12 mouse cellular contexts compared by ENCODE assay signal in the genomic region with DNA sequence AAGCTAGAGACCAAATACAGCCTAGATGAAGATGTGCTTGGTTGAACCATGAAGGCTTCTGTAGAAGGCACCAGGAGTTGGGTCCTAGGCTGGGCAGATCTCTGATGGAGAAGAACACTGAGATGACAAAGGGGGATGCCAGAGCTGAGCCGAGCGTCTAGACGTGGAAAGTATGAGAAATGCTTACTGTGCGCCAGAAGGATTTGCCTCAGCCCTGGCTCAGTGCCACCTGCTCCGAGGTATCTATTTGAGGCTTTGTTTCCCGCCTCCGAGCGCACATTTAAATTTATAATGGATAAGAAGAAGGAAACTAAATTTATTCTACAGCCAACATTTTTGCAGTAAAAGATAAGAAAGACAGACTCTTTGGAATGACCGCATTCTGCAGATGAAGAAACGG.
DNase-seq lines count a peak whose midpoint lies in the region; ATAC-seq and TF ChIP-seq lines count a peak whose summit lies in the region.
"Had no signal": no experiment of that assay in that cellular context is flagged by ENCODE, and none has a peak within 500 bp of the region (broad histone marks: within the 10 kb centered on the region; RNA-seq: fewer than 3 reads in every experiment).

No protein-coding gene starts in this region.

- H3K36me3 ChIP-seq in midbrain, embryonic 15.5 days (replicated peaks): no peaks in the 10 kb centered on the region
- H3K36me3 ChIP-seq: embryonic facial prominence, embryonic 12.5 days; hindbrain, embryonic 12.5 days; liver, embryonic 12.5 days had no signal

- no peak for TF ChIP-seq POLR2A in lung, adult 2 months (IDR thresholded peaks at IDR 0.05; ENCODE audit: borderline replicate concordance, extremely low read depth, low read depth, low read length)

- H3K27me3 ChIP-seq in midbrain, embryonic 15.5 days (replicated peaks): no peaks in the 10 kb centered on the region
- H3K27me3 ChIP-seq: embryonic facial prominence, embryonic 12.5 days had no signal

- WGBS in lung, adult 2 months: 67% methylated on average over 10 of the region's 10 CpGs
- WGBS in midbrain, embryonic 15.5 days: 73% methylated on average over 10 of the region's 10 CpGs

- no peak overlapping the region for H3K4me2 ChIP-seq in midbrain, embryonic 15.5 days
- H3K4me2 ChIP-seq: embryonic facial prominence, embryonic 12.5 days; hindbrain, embryonic 12.5 days; liver, embryonic 12.5 days had no signal

- H3K9me3 ChIP-seq in midbrain, embryonic 15.5 days: no peaks in the 10 kb centered on the region
- H3K9me3 ChIP-seq: embryonic facial prominence, embryonic 12.5 days; hindbrain, embryonic 12.5 days; liver, embryonic 12.5 days had no signal

- no peak overlapping the region for H3K9ac ChIP-seq in midbrain, embryonic 15.5 days
- H3K9ac ChIP-seq: embryonic facial prominence, embryonic 12.5 days; hindbrain, embryonic 12.5 days; liver, embryonic 12.5 days had no signal

- no peak for TF ChIP-seq CTCF in lung, adult 2 months (IDR thresholded peaks at IDR 0.05; ENCODE audit: insufficient read depth, low read length)

- no peak overlapping the region for H3K4me3 ChIP-seq in lung, adult 2 months (replicated peaks; ENCODE audit: extremely low read depth, low read depth, low read length)
- no peak overlapping the region for H3K4me3 ChIP-seq in midbrain, embryonic 15.5 days
- H3K4me3 ChIP-seq: embryonic facial prominence, embryonic 12.5 days; hindbrain, embryonic 12.5 days; liver, embryonic 12.5 days had no signal

- peak; percentile 59 to 72 for DNase-seq in cerebellum, postnatal 14 days
- DNase-seq in cerebellum, adult 8-10 months: no peak
- peak; percentile 45 for DNase-seq in lung, postnatal 10 days
- no peak for DNase-seq in lung, adult 2 months
- DNase-seq in layer of hippocampus, postnatal 36 days: peak; percentile 20 to 27
- DNase-seq in right cerebral cortex, postnatal 25 days: peak; percentile 58
- DNase-seq in kidney, adult 18-20 months: no peak

- no peaks in the 10 kb centered on the region for H3K4me1 ChIP-seq in lung, adult 2 months (ENCODE audit: control insufficient read depth, insufficient read depth, low read length)
- no peaks in the 10 kb centered on the region for H3K4me1 ChIP-seq in midbrain, embryonic 15.5 days
- H3K4me1 ChIP-seq: embryonic facial prominence, embryonic 12.5 days; hindbrain, embryonic 12.5 days had no signal

- no peak for ATAC-seq in midbrain, embryonic 15.5 days (replicated peaks)
- ATAC-seq: liver, embryonic 12.5 days had no signal

- H3K27ac ChIP-seq in midbrain, embryonic 15.5 days: no peak overlapping the region
- H3K27ac ChIP-seq: embryonic facial prominence, embryonic 12.5 days; hindbrain, embryonic 12.5 days; kidney, postnatal 0 days had no signal

Comparison
In these comparisons a context has a peak if more than half of its experiments do, and no peak if none do; other contexts are left out.
1. DNase-seq: peak in cerebellum, postnatal 14 days (2 of 2), lung, postnatal 10 days (single experiment), layer of hippocampus, postnatal 36 days (2 of 2) and right cerebral cortex, postnatal 25 days (single experiment); none in cerebellum, adult 8-10 months (single experiment), lung, adult 2 months (single experiment) and kidney, adult 18-20 months (single experiment).